Mouse (Mus musculus) ovary, postnatal 10 days (tissue): ENCODE measurements around the gene Tcea3.

ENCODE experiments used
- DNase-seq: peaks from one replicate; pipeline ENCODE4 v3.0.0; 2022; ENCODE audit warnings: low spot score

Tcea3 gene

GRCm38 (mm10) chr4:136239111-136239510 lies 8.4 kb upstream of the Tcea3 start:
- DNase-seq, result no peak

- peak; percentile 59 for DNase-seq
Measured at GRCm38 (mm10) chr4:136239622-136240021, 7.9 kb upstream of the Tcea3 start.

DNA sequence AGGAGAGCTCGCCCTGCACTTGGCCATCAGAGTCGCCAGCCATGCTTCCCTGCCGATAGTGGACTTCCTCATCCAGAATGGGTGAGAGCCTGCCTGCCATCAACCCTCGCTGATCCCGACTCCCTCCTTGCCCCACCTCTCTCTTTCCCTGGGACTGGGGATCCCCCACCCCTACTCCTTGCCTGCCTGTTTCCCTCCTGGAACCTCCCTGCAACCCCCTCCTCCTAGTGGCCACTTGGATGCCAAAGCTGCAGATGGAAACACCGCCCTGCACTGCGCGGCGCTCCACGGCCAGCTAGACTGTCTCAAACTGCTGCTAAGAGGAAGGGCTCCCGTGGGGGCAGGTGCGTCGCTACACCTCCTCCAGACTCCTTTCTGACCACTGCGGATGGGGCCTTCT lies 7.4 kb upstream of the Tcea3 start:
- DNase-seq, result no peak

DNA sequence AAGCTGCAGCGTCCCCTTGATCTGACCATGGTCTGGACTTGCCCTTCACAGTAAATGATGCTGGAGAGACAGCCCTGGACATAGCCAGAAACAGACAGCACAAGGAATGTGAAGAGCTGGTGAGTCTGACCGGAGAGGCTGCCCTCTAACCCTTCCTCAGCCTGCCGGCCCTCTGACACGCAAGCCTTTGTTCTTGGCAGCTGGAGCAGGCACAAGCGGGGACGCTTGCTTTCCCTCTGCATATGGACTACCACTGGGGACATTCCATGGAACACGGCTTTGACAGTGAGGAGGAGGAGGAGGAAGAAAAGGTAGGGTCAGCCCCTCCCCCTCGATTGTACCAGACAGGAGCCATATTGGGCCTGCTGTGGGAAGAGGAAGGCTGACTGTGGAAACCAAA lies 6.6 kb upstream of the Tcea3 start:
- DNase-seq, result no peak

DNA sequence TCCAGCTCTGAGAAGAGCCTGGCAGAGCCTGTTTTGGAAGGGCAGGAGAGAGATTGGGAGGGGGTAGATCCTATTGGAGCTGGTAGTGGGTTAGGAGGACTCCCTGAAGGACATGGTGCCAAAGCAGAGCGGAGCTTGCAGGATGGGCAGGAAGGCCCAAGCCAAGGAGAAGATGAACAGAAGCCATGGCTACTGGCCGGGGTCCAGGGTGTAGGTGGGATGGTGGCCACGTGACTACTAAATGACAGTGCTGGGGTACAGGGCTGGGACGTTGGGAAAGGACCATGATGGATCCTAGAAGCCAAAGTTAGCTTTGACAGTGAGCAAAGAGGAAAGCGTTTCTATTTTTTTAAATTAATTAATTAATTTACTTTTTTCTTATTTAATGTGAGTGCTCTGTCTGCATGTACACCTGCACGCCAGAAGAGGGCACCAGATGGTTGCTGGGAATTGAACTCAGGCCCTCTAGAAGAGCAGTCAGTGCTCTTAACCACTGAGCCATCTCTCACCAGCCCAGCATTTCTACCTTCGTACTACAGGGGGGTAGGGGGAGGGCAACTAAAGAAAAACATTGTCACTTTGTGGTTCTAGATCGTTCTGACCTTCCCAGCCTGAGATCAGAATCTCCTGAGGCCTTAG lies 5.3 kb upstream of the Tcea3 start:
- no peak for DNase-seq

DNA sequence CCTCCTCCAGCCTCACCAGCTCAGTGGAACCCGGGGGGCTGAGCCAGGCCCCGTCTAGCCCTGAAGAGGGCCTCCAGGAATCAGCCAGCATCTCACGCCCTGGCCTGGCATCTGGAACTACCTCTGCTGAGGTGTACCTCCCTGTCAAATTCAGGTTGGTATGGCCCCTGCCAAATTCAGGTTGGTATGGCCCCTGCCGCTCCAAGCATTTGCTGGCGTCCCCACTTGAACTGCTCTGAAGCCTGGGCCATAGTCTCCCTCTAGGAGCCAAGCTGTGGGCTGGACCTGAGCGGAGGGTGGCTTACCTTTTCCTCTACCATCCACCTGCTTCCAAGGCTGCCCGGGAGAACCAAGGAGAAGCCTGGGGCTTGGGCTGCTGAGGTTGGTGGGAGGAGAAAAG lies 4.8 kb upstream of the Tcea3 start:
- DNase-seq, result no peak

- DNase-seq, result no peak
Measured at GRCm38 (mm10) chr4:136244208-136244607, 3.3 kb upstream of the Tcea3 start.

- no peak for DNase-seq
Measured at GRCm38 (mm10) chr4:136245681-136246080, 1.8 kb upstream of the Tcea3 start.

- no peak for DNase-seq
Measured at GRCm38 (mm10) chr4:136246568-136246969, 960 bp upstream of the Tcea3 start.

DNA sequence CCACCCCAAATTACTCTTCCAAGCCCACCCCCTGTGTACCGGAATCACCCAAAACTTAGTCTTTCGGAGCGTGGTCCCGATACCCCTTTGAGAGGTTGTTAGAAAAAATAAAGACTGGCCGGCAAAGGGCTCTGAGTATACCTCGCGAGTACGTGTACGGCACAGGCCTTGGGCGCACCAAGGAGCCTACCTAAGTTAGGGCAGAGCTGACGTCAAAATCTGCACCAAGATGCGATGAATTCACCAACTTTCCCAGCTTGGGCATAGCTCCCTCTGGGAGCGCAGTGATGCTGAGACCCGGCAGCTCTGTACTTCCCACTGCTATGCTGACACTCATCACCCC lies 172 bp upstream of the Tcea3 start:
- no peak for DNase-seq

DNA sequence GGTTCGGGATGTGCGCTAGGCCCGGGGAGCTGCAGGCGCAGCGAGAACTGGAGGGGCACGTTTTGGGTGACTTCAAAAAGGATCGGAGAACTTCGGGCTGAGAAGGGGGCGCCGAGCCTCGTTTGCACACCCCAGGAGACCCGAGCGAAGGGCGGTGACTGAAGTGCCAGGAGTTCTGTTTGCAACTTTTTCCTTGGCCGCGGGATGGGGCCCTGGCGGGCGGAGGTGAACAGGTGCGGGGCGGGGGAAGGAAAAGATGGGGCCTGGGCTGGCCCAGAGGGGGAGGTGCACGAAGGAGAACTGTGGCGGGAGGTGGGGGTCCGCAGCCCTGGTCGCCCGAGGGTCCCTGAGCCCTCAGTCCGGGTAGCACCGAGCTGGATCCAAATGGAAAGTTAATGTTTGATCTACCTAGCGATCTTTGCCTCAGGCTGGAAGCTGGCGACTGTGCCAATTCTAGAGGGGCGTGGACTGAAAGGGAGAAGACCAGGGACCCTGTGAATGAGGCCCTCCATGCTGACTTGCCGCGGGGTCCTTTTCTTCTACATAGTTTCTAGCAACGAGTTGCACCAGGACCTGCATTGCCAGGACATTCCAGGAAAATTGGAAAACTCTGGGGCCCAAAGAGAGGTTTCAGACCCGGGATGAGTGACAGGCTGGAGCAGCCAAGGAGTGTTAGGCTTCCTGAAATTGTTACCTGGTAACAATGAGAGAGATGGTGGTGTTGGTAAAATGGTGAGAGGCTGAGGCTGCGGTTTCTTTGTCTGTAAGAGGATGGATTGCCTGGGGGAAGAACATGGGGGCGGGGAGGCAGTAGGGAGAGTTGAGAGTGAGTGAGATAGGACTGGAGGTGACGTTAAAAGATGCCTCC lies 1.2 kb downstream of the Tcea3 start:
- DNase-seq, result no peak

DNA sequence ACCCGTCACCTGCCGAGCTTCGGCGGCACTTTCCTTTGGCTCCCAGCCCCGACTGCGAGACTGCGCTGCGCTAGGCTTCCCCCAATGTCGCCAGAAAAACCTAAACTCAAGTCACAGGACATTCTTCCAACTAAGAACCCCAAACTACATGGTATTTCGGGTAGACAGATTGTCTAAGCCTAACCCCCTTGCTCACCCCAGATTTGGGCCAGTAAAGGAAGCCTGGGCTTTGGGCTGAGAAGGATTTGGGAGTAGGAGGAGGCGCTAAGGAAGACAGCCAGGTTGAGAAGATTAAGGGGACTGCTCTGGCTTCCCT lies 1.8 kb downstream of the Tcea3 start:
- DNase-seq, result no peak

- no peak for DNase-seq
Measured at GRCm38 (mm10) chr4:136249780-136250179, 2.3 kb downstream of the Tcea3 start.

GRCm38 (mm10) chr4:136255919-136256318 lies 8.4 kb downstream of the Tcea3 start:
- no peak for DNase-seq

GRCm38 (mm10) chr4:136256696-136257095 lies 9.2 kb downstream of the Tcea3 start:
- no peak for DNase-seq

GRCm38 (mm10) chr4:136259916-136260315 lies 12.4 kb downstream of the Tcea3 start:
- no peak for DNase-seq

- peak; percentile 73 for DNase-seq
Measured at GRCm38 (mm10) chr4:136260491-136261180, 13.1 kb downstream of the Tcea3 start.

- DNase-seq, result no peak
Measured at GRCm38 (mm10) chr4:136261912-136262311, 14.4 kb downstream of the Tcea3 start.

GRCm38 (mm10) chr4:136263555-136263954 lies 16.0 kb downstream of the Tcea3 start:
- no peak for DNase-seq

DNA sequence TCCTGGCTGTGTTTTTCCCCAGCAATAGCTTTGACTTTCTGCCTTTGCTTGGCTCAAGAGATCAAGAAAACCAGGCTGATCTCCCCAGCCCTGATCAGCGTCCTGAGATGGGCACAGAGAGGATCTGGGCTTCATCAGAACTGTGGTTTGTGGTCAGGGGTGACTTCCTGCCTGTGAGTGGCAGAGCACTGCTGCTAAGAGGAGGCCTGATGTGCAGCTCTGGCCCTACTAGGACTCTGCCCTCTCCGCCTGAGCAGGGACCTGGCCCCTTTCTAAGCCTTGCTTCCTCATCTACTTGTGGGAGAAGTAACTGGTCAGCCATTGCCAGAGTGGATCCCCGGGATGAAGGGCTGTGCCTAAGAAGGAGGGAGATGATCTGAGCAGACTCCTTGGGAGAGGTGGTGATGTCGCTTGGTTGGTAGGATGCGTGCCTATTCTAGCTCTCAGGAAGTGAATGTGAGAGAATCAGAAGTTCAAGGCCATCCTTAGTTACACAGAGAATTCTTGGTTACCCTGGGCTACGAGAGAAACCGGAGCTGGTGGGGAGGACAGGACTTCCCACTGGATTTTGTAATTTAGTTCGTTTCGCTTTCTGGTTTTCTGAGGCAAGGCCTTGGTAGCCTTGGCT lies 19.3 kb downstream of the Tcea3 start:
- no peak for DNase-seq

- DNase-seq, result no peak
Measured at GRCm38 (mm10) chr4:136268912-136269311, 21.4 kb downstream of the Tcea3 start.

- DNase-seq, result no peak
Measured at GRCm38 (mm10) chr4:136270648-136271047, 23.1 kb downstream of the Tcea3 start.

- no peak for DNase-seq
Measured at GRCm38 (mm10) chr4:136281097-136281496, 33.6 kb downstream of the Tcea3 start.
